Mouse (Mus musculus) layer of hippocampus, adult 11-12 months (tissue): ENCODE results near the gene Ptpra.

ENCODE experiments used
- DNase-seq: peaks from one replicate; pipeline ENCODE4 v3.0.0; 2022; ENCODE audit warnings: low spot score

The Ptpra gene

GRCm38 (mm10) chr2:130449794-130450433 is at the start of gene Ptpra:
Gene Ptpra (plus strand): TSS chr2:130450278.
- peak; percentile 92 for DNase-seq

- DNase-seq = no peak
Measured at GRCm38 (mm10) chr2:130401891-130402290, 48.2 kb upstream of the Ptpra start.

- no peak for DNase-seq
Measured at GRCm38 (mm10) chr2:130404939-130405338, 45.1 kb upstream of the Ptpra start, which contains the start of the genes Gm28372 and 1700020A23Rik. Gene Gm28372 (plus strand): TSS chr2:130405239. Gene 1700020A23Rik (plus strand): TSS chr2:130405259.

- DNase-seq = no peak
Measured at GRCm38 (mm10) chr2:130406178-130406577, 43.9 kb upstream of the Ptpra start, which contains the start of gene Tmem239. Gene Tmem239 (plus strand): TSS chr2:130406478.

- no peak for DNase-seq
Measured at GRCm38 (mm10) chr2:130408194-130408593, 41.9 kb upstream of the Ptpra start.

GRCm38 (mm10) chr2:130411558-130412495 is 38.3 kb upstream of the Ptpra start:
- peak; percentile 88 for DNase-seq

GRCm38 (mm10) chr2:130412775-130413174 is 37.3 kb upstream of the Ptpra start:
- DNase-seq = no peak

- DNase-seq = no peak
Measured at GRCm38 (mm10) chr2:130414094-130414856, 35.8 kb upstream of the Ptpra start.

- DNase-seq = no peak
Measured at GRCm38 (mm10) chr2:130421781-130422620, 28.1 kb upstream of the Ptpra start.

GRCm38 (mm10) chr2:130423397-130424125 is 26.5 kb upstream of the Ptpra start:
- DNase-seq = peak; percentile 83

GRCm38 (mm10) chr2:130424126-130424853 is 25.8 kb upstream of the Ptpra start, which contains the start of the genes Vps16 and Pced1a:
Gene Vps16 (plus strand): TSS chr2:130424339.
Gene Pced1a (minus strand): TSS chr2:130424701.
- DNase-seq = peak; percentile 91

GRCm38 (mm10) chr2:130425112-130425511 is 25.0 kb upstream of the Ptpra start:
- peak; percentile 18 for DNase-seq

GRCm38 (mm10) chr2:130429851-130430250 is 20.2 kb upstream of the Ptpra start:
- no peak for DNase-seq

GRCm38 (mm10) chr2:130430484-130430883 is 19.6 kb upstream of the Ptpra start:
- no peak for DNase-seq

- DNase-seq = no peak
Measured at GRCm38 (mm10) chr2:130432157-130432556, 17.9 kb upstream of the Ptpra start.

- DNase-seq = peak; percentile 73
Measured at GRCm38 (mm10) chr2:130433152-130433551, 16.9 kb upstream of the Ptpra start.

GRCm38 (mm10) chr2:130436769-130437168 is 13.3 kb upstream of the Ptpra start:
- no peak for DNase-seq

- no peak for DNase-seq
Measured at GRCm38 (mm10) chr2:130438861-130439260, 11.2 kb upstream of the Ptpra start.

GRCm38 (mm10) chr2:130439840-130440480 is 10.1 kb upstream of the Ptpra start:
- DNase-seq = no peak
